Mouse (Mus musculus): ENCODE data around the gene Armh1. TPM values are rescaled to one million over a fixed set of nuclear protein-coding genes. Genes with fewer than 3 reads are reported as not detected.
"Not testable (repeated sequence)": the region's sequence is repeated elsewhere in the genome, so short reads cannot be mapped to it uniquely, and the experiment has no call there.

Armh1 gene
- total and polyA plus RNA-seq, 3 experiments: 0.43 TPM; not detected in 2

DNA sequence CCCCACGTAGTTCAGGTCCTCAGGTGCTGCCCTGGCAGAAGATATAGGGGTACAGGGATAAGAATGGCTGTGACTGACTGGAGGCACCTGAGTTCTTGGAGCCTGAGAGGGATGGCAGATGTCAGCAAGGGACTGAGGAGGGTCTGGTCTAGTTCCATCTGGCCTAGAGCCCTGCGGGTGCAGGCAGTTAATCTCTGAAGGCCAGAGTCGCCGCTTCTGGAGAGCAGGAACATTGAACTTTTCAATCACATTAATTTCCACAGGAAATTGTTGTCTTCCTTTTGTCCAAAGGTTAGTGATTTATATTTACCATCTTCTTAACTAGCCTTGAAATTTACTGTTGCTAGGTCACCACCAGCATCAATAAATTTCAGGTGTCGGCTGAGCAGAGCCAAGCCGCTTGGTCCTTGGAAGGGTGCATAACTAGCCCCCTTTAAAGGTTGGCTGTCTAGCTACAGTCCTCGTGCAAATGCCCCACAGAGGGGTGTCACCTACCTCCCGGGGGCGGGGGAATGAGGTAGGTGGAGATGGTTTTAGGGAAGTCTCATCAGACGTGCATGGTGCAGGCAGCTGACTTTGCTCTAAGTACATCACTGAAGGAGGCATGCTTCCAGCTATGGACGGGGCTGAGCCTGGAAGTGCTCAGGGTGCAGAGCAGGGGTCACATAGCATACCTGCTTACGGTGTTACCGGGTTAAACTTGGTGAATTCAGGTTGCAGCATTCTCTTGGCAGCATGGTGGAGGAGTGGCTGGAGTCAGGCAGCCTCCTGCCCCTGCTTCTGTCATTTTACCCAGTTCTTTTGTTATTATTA is 10.4 kb upstream of the Armh1 start:
- Histone ChIP-seq H3K4me3 (no peak overlapping the region), H3K27ac (no peak overlapping the region), H3K9ac (ENCODE audit: low read depth, low read length) (no peak overlapping the region), H3K36me3 (ENCODE audit: control insufficient read depth, insufficient read depth, low read length) (no peaks in the 10 kb centered on the region), H3K79me2 (replicated peaks; ENCODE audit: control insufficient read depth, insufficient read depth, low read length) (no peaks in the 10 kb centered on the region), H3K4me1 (ENCODE audit: control insufficient read depth, insufficient read depth, low read length) (no peaks in the 10 kb centered on the region), H3K27me3 (ENCODE audit: control insufficient read depth, insufficient read depth, low read length) (no peaks in the 10 kb centered on the region)
- no peak for DNase-seq
- intact Hi-C loops (cut with DNase I): no loop called here
- no peak for TF ChIP-seq EP300 (IDR thresholded peaks at IDR 0.05; ENCODE audit: insufficient read depth, low read depth, low read length)
- no peak for TF ChIP-seq CTCF (IDR thresholded peaks at IDR 0.05)
- TF ChIP-seq POLR2A (IDR thresholded peaks at IDR 0.05; ENCODE audit: insufficient read depth, low read depth, low read length): no peak
- WGBS: 59% methylated on average over 13 of the region's 13 CpGs

DNA sequence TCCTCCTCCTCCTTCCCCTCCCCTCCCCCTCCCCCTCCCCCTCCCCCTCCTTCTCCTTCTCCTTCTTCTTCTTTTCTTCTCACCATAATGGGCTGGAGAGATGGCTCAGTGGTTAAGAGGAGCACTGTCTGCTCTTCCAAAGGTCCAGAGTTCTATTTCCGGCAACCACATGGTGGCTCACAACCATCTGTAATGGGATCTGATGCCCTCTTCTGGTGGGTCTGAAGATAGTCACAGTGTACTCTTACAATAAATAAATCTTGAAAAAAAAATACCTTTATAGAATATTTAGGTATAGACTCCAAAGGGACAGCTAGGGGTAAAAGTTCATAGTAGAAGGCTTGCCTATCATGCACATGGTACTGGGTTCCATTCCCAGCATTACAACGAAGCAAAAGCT is 9.3 kb upstream of the Armh1 start:
- DNase-seq: no peak
- no peak overlapping the region for H3K4me3 ChIP-seq
- TF ChIP-seq POLR2A (IDR thresholded peaks at IDR 0.05; ENCODE audit: insufficient read depth, low read depth, low read length) (no peak), EP300 (IDR thresholded peaks at IDR 0.05; ENCODE audit: insufficient read depth, low read depth, low read length) (no peak), CTCF (IDR thresholded peaks at IDR 0.05) (no peak)
- H3K79me2 ChIP-seq (replicated peaks; ENCODE audit: control insufficient read depth, insufficient read depth, low read length): no peaks in the 10 kb centered on the region
- H3K9ac ChIP-seq (ENCODE audit: low read depth, low read length): no peak overlapping the region
- intact Hi-C loops (cut with DNase I): no loop called here
- no peak overlapping the region for H3K27ac ChIP-seq
- no peaks in the 10 kb centered on the region for H3K36me3 ChIP-seq (ENCODE audit: control insufficient read depth, insufficient read depth, low read length)
- H3K27me3 ChIP-seq (ENCODE audit: control insufficient read depth, insufficient read depth, low read length): no peaks in the 10 kb centered on the region
- 86% methylated on average over 2 of the region's 2 CpGs for WGBS
- H3K4me1 ChIP-seq (ENCODE audit: control insufficient read depth, insufficient read depth, low read length): no peaks in the 10 kb centered on the region

- H3K9ac ChIP-seq (ENCODE audit: low read depth, low read length); H3K27me3 ChIP-seq (ENCODE audit: control insufficient read depth, insufficient read depth, low read length); H3K79me2 ChIP-seq (replicated peaks; ENCODE audit: control insufficient read depth, insufficient read depth, low read length); H3K36me3 ChIP-seq (ENCODE audit: control insufficient read depth, insufficient read depth, low read length); H3K27ac ChIP-seq; intact Hi-C loops (cut with DNase I); DNase-seq; H3K4me3 ChIP-seq; H3K4me1 ChIP-seq (ENCODE audit: control insufficient read depth, insufficient read depth, low read length): not testable (repeated sequence)
- peak; percentile 17; the same call in 1 of the 2 replicates for TF ChIP-seq CTCF (IDR thresholded peaks at IDR 0.05)
- WGBS: 70% methylated on average over 6 of the region's 6 CpGs
Measured at GRCm38 (mm10) chr4:117259909-117260308, 8.0 kb upstream of the Armh1 start.

DNA sequence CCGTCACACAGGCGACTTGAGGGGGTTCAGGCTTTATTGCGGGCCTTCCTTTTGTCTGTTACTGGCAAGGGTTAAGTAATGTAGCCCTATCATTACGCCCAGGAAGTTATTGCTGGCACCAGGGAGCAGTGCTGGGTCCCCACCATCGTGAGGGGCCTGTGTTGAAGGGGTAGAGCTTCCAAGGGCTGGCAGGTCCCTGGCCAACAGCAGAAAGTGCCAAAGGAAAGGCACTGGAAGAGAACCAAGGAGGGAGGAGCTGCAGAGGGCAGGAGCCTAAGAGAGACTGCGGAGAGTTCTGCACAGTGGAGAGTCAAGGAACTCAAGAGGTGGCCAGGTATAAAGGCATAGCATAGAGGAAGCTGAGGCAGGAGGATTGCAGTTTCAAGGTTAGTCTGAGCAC is 2.7 kb upstream of the Armh1 start:
- Histone ChIP-seq H3K4me3 (no peak overlapping the region), H3K79me2 (replicated peaks; ENCODE audit: control insufficient read depth, insufficient read depth, low read length) (no peaks in the 10 kb centered on the region), H3K9ac (ENCODE audit: low read depth, low read length) (no peak overlapping the region), H3K27me3 (ENCODE audit: control insufficient read depth, insufficient read depth, low read length) (no peaks in the 10 kb centered on the region), H3K27ac (no peak overlapping the region), H3K4me1 (ENCODE audit: control insufficient read depth, insufficient read depth, low read length) (peaks cover 12% of the 10 kb centered on the region), H3K36me3 (ENCODE audit: control insufficient read depth, insufficient read depth, low read length) (no peaks in the 10 kb centered on the region)
- no peak for DNase-seq
- intact Hi-C loops (cut with DNase I): no loop called here
- TF ChIP-seq POLR2A (IDR thresholded peaks at IDR 0.05; ENCODE audit: insufficient read depth, low read depth, low read length) (no peak), CTCF (IDR thresholded peaks at IDR 0.05) (no peak), EP300 (IDR thresholded peaks at IDR 0.05; ENCODE audit: insufficient read depth, low read depth, low read length) (no peak)
- 48% methylated on average over 6 of the region's 6 CpGs for WGBS

- TF ChIP-seq EP300 (IDR thresholded peaks at IDR 0.05; ENCODE audit: insufficient read depth, low read depth, low read length) (no peak), CTCF (IDR thresholded peaks at IDR 0.05) (no peak), POLR2A (IDR thresholded peaks at IDR 0.05; ENCODE audit: insufficient read depth, low read depth, low read length) (no peak)
- WGBS: 35% methylated on average over 5 of the region's 5 CpGs
- H3K36me3 ChIP-seq (ENCODE audit: control insufficient read depth, insufficient read depth, low read length): no peaks in the 10 kb centered on the region
- H3K27ac ChIP-seq: no peak overlapping the region
- H3K27me3 ChIP-seq (ENCODE audit: control insufficient read depth, insufficient read depth, low read length): no peaks in the 10 kb centered on the region
- H3K4me1 ChIP-seq (ENCODE audit: control insufficient read depth, insufficient read depth, low read length): peaks cover 12% of the 10 kb centered on the region
- H3K79me2 ChIP-seq (replicated peaks; ENCODE audit: control insufficient read depth, insufficient read depth, low read length): no peaks in the 10 kb centered on the region
- H3K9ac ChIP-seq (ENCODE audit: low read depth, low read length): no peak overlapping the region
- intact Hi-C loops (cut with DNase I): no loop called here
- no peak overlapping the region for H3K4me3 ChIP-seq
- DNase-seq: no peak
Measured at GRCm38 (mm10) chr4:117254017-117254627, 2.2 kb upstream of the Armh1 start.
